Mouse (Mus musculus) 3T3-L1 (cell line): ENCODE results near the gene Papss2.

ENCODE experiments used
- DNase-seq: peaks from one replicate; pipeline ENCODE4 v3.0.0-alpha.2; 2015; ENCODE audit warnings: low read depth, low spot score

The Papss2 gene

GRCm38 (mm10) chr19:32595506-32596286, at the start of gene Papss2:
Gene Papss2, plus strand, starts transcription at chr19:32595790.
- DNase-seq, result peak; percentile 18

GRCm38 (mm10) chr19:32547396-32547795, 48.2 kb upstream of the Papss2 start:
- DNase-seq, result peak; percentile 68

GRCm38 (mm10) chr19:32548202-32548601, 47.4 kb upstream of the Papss2 start:
- DNase-seq, result no peak

- no peak for DNase-seq
Measured at GRCm38 (mm10) chr19:32550446-32550845, 45.1 kb upstream of the Papss2 start.

- DNase-seq, result peak; percentile 60
Measured at GRCm38 (mm10) chr19:32551442-32551841, 44.1 kb upstream of the Papss2 start.

- peak; percentile 51 for DNase-seq
Measured at GRCm38 (mm10) chr19:32552106-32552505, 43.5 kb upstream of the Papss2 start.

- DNase-seq, result no peak
Measured at GRCm38 (mm10) chr19:32553310-32553709, 42.3 kb upstream of the Papss2 start.

GRCm38 (mm10) chr19:32555257-32555656, 40.3 kb upstream of the Papss2 start:
- DNase-seq, result no peak

- no peak for DNase-seq
Measured at GRCm38 (mm10) chr19:32567025-32567424, 28.6 kb upstream of the Papss2 start.

- no peak for DNase-seq
Measured at GRCm38 (mm10) chr19:32567447-32567846, 28.1 kb upstream of the Papss2 start.

GRCm38 (mm10) chr19:32568470-32568869, 27.1 kb upstream of the Papss2 start:
- no peak for DNase-seq

- DNase-seq, result no peak
Measured at GRCm38 (mm10) chr19:32568961-32569653, 26.5 kb upstream of the Papss2 start.

GRCm38 (mm10) chr19:32569725-32570124, 25.9 kb upstream of the Papss2 start:
- DNase-seq, result no peak

GRCm38 (mm10) chr19:32572191-32572590, 23.4 kb upstream of the Papss2 start:
- DNase-seq, result no peak

GRCm38 (mm10) chr19:32573259-32573658, 22.3 kb upstream of the Papss2 start:
- DNase-seq, result no peak

GRCm38 (mm10) chr19:32574846-32575245, 20.7 kb upstream of the Papss2 start:
- DNase-seq, result no peak

- peak; percentile 85 for DNase-seq
Measured at GRCm38 (mm10) chr19:32577749-32578148, 17.8 kb upstream of the Papss2 start.

GRCm38 (mm10) chr19:32583091-32583766, 12.4 kb upstream of the Papss2 start:
- no peak for DNase-seq

GRCm38 (mm10) chr19:32587727-32588126, 7.9 kb upstream of the Papss2 start:
- DNase-seq, result no peak

GRCm38 (mm10) chr19:32592749-32593148, 2.8 kb upstream of the Papss2 start:
- no peak for DNase-seq

GRCm38 (mm10) chr19:32593870-32594269, 1.7 kb upstream of the Papss2 start:
- DNase-seq, result peak; percentile 83

- DNase-seq, result no peak
Measured at GRCm38 (mm10) chr19:32595131-32595505, 472 bp upstream of the Papss2 start.
